ENCODE assay signal across 26 mouse cellular contexts in the genomic region with DNA sequence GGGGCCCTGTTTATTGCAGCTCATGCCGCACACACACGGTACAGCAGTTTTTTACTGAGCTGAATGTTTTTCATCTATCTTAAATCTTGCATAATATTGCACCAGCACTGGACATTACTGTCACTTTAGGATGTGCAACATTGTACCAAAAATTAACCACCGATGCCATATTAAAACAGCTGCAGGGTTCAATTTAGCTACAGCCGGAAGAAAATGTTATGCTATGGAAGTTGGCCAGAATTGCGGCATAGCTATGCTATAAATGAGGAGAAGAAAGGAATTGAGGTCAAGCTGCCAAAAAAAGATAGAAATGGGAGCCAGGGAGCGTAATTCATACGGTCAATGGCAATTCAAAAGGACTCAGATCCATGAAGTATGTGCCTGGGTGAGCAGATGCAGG. TPM values are rescaled to one million over a fixed set of nuclear protein-coding genes. Genes with fewer than 3 reads are reported as not detected.
A peak's percentile ranks its signal among the peaks of the same experiment; 100 is the strongest.
DNase-seq lines count a peak whose midpoint lies in the region; ATAC-seq and TF ChIP-seq lines count a peak whose summit lies in the region.
"Had no signal": no experiment of that assay in that cellular context is flagged by ENCODE, and none has a peak within 500 bp of the region (broad histone marks: within the 10 kb centered on the region; RNA-seq: fewer than 3 reads in every experiment).

No protein-coding gene starts in this region.

- no peak overlapping the region for H3K4me3 ChIP-seq in left cerebral cortex, adult 2 months
- no peak overlapping the region for H3K4me3 ChIP-seq in lung, postnatal 0 days (ENCODE audit: low read depth, low read length)
- H3K4me3 ChIP-seq in myocyte = no peak overlapping the region
- H3K4me3 ChIP-seq: embryonic facial prominence, embryonic 12.5 days; erythroblast, embryonic 14.5 days; forebrain, embryonic 12.5 days; gastrocnemius, adult 2 months; heart, embryonic 15.5 days; layer of hippocampus, adult 2 months; limb, embryonic 15.5 days; liver, embryonic 15.5 days; midbrain, embryonic 10.5 days had no signal

- H3K4me2 ChIP-seq in lung, postnatal 0 days (replicated peaks; ENCODE audit: low read depth, low read length) = no peak overlapping the region
- no peak overlapping the region for H3K4me2 ChIP-seq in myocyte (ENCODE audit: low read depth)
- H3K4me2 ChIP-seq: embryonic facial prominence, embryonic 12.5 days; forebrain, embryonic 12.5 days; heart, embryonic 15.5 days; hindbrain, embryonic 14.5 days; limb, embryonic 15.5 days; liver, embryonic 15.5 days had no signal

- TF ChIP-seq EP300 in lung, postnatal 0 days (IDR thresholded peaks at IDR 0.05) = peak; percentile 31; the same call in 1 of the 2 replicates

- ATAC-seq in cerebellum, adult (ENCODE audit: insufficient number of reproducible peaks, low FRiP score, low TSS enrichment) = no peak
- peak; percentile 44; the same call in 1 of the 2 replicates for ATAC-seq in lung, postnatal 0 days

- no peak overlapping the region for H3ac ChIP-seq in myocyte (ENCODE audit: control insufficient read depth, insufficient read length)

- H3K9me3 ChIP-seq in lung, postnatal 0 days (ENCODE audit: low read length) = no peaks in the 10 kb centered on the region
- H3K9me3 ChIP-seq: embryonic facial prominence, embryonic 12.5 days; forebrain, embryonic 12.5 days; heart, embryonic 15.5 days; limb, embryonic 15.5 days; liver, embryonic 15.5 days; midbrain, embryonic 10.5 days had no signal

- 62% methylated on average over 7 of the region's 7 CpGs for WGBS in lung, postnatal 0 days

- peak; percentile 26 for DNase-seq in cerebellum, adult 11 months
- no peak for DNase-seq in left cerebral cortex, adult 2 months (ENCODE audit: extremely low spot score in 1 of 2, low spot score in 2 of 2)
- DNase-seq in left cerebral cortex, adult 8-10 months (ENCODE audit: low spot score in 2 of 2) = no peak
- peak; percentile 74 for DNase-seq in lung, postnatal 0 days (ENCODE audit: low spot score)
- DNase-seq in lung, postnatal 10 days = no peak
- DNase-seq in layer of hippocampus, adult 9-10 months (ENCODE audit: low spot score) = no peak
- DNase-seq: adrenal gland, postnatal 10 days; gastrocnemius, adult 2 months; heart, postnatal 36 days; kidney, adult 8-10 months; kidney, postnatal 25 days; layer of hippocampus, postnatal 36 days; thymus, postnatal 14 days had no signal

- H3K9ac ChIP-seq in lung, postnatal 0 days (replicated peaks; ENCODE audit: low read depth) = no peak overlapping the region
- H3K9ac ChIP-seq: embryonic facial prominence, embryonic 12.5 days; forebrain, embryonic 12.5 days; heart, embryonic 15.5 days; hindbrain, embryonic 14.5 days; limb, embryonic 15.5 days; liver, embryonic 15.5 days had no signal

- H3K79me2 ChIP-seq in myocyte (ENCODE audit: control insufficient read depth, insufficient read depth) = no peaks in the 10 kb centered on the region

- no peak for TF ChIP-seq POLR2A in myocyte (IDR thresholded peaks at IDR 0.05; ENCODE audit: insufficient read length, low read depth)

- H3K4me1 ChIP-seq in lung, postnatal 0 days (ENCODE audit: insufficient read depth, low read depth, low read length) = no peaks in the 10 kb centered on the region
- H3K4me1 ChIP-seq: embryonic facial prominence, embryonic 12.5 days; forebrain, embryonic 12.5 days; liver, embryonic 15.5 days had no signal

- H3K27ac ChIP-seq in left cerebral cortex, adult 2 months = peak overlapping the region; percentile 66; the same call in 1 of the 2 replicates
- H3K27ac ChIP-seq in lung, postnatal 0 days (ENCODE audit: low read length) = no peak overlapping the region
- H3K27ac ChIP-seq: embryonic facial prominence, embryonic 12.5 days; forebrain, embryonic 12.5 days; gastrocnemius, adult 2 months; heart, embryonic 15.5 days; hindbrain, embryonic 14.5 days; layer of hippocampus, adult 2 months; limb, embryonic 15.5 days; liver, embryonic 15.5 days; midbrain, embryonic 10.5 days had no signal

- no peaks in the 10 kb centered on the region for H3K36me3 ChIP-seq in lung, postnatal 0 days (ENCODE audit: insufficient read depth, low read length)
- no peaks in the 10 kb centered on the region for H3K36me3 ChIP-seq in myocyte (ENCODE audit: control insufficient read depth, insufficient read depth)
- H3K36me3 ChIP-seq: embryonic facial prominence, embryonic 12.5 days; forebrain, embryonic 12.5 days; heart, embryonic 15.5 days; limb, embryonic 15.5 days; liver, embryonic 15.5 days; midbrain, embryonic 10.5 days had no signal

- TF ChIP-seq CTCF in left cerebral cortex, adult 2 months (IDR thresholded peaks at IDR 0.05) = no peak
- TF ChIP-seq CTCF in lung, postnatal 0 days (IDR thresholded peaks at IDR 0.05) = no peak

- no peaks in the 10 kb centered on the region for H3K27me3 ChIP-seq in lung, postnatal 0 days (replicated peaks; ENCODE audit: insufficient read depth, low read length)
- H3K27me3 ChIP-seq in myocyte (ENCODE audit: control insufficient read depth, insufficient read depth, insufficient read length) = no peaks in the 10 kb centered on the region
- H3K27me3 ChIP-seq: embryonic facial prominence, embryonic 12.5 days; forebrain, embryonic 12.5 days; heart, embryonic 15.5 days; limb, embryonic 15.5 days; liver, embryonic 15.5 days had no signal

- intact Hi-C loops in left cerebral cortex, adult 2 months (cut with DNase I) = loop anchor here (10.0 kb wide), 1 partner anchor 326 kb away; no protein-coding TSS in a partner anchor

TF ChIP-seq in myocyte, 11 proteins besides CTCF, POLR2A, EP300 and RAD21:
- TF ChIP-seq CEBPB (IDR thresholded peaks at IDR 0.05; ENCODE audit: insufficient read depth, poor library complexity, severe bottlenecking) (peak; percentile 71; the same call in 1 of the 2 replicates), TCF12 (IDR thresholded peaks at IDR 0.05; ENCODE audit: insufficient read depth, poor library complexity, severe bottlenecking) (no peak), MYOG (IDR thresholded peaks at IDR 0.05; ENCODE audit: control insufficient read depth in 1 of 3, insufficient read depth in 1 of 3, insufficient read length in 2 of 3, low read depth in 2 of 3) (no peak), MAX (IDR thresholded peaks at IDR 0.05; ENCODE audit: low read depth) (no peak), SRF (IDR thresholded peaks at IDR 0.05; ENCODE audit: control insufficient read depth, insufficient read length, low read depth) (no peak)

RNA-seq across cellular contexts. Expression of gene Lrrtm3, which starts 48.9 kb away (rescaled TPM):
- 10 to 100 TPM; 73.1 to 75.5 TPM for total RNA-seq in left cerebral cortex, adult 2 months (2021)
- 10 to 100 TPM; 58.9 to 71.8 (median 61.8) TPM for total RNA-seq in left cerebral cortex, adult 8-10 months (2022)
- 0.11 and 0.14 TPM in 2 replicates for polyA plus RNA-seq in lung, postnatal 0 days (2015; fragmentation: Nextera tagmentation; extraction: Ambion mirVana)
- polyA plus RNA-seq in myocyte (2012; fragmentation: generic; extraction: Trizol) = 0.01 TPM
- total RNA-seq: monocyte, adult 5-6 weeks had no signal
- polyA plus RNA-seq: erythroblast, embryonic 14.5 days; spleen, adult 2 months had no signal

Comparison
In these comparisons a context has a peak if more than half of its experiments do, and no peak if none do; other contexts are left out.
1. DNase-seq: peak in cerebellum, adult 11 months (single experiment) and lung, postnatal 0 days (single experiment); none in left cerebral cortex, adult 2 months (0 of 2), left cerebral cortex, adult 8-10 months (0 of 2), lung, postnatal 10 days (single experiment) and layer of hippocampus, adult 9-10 months (single experiment).